Mouse (Mus musculus): ENCODE results near the gene Cdh24. TPM values are rescaled to one million over a fixed set of nuclear protein-coding genes. Genes with fewer than 3 reads are reported as not detected.

Gene Cdh24
- polyA plus RNA-seq, 1 experiment from 2014 or later: 2.9 TPM

DNA sequence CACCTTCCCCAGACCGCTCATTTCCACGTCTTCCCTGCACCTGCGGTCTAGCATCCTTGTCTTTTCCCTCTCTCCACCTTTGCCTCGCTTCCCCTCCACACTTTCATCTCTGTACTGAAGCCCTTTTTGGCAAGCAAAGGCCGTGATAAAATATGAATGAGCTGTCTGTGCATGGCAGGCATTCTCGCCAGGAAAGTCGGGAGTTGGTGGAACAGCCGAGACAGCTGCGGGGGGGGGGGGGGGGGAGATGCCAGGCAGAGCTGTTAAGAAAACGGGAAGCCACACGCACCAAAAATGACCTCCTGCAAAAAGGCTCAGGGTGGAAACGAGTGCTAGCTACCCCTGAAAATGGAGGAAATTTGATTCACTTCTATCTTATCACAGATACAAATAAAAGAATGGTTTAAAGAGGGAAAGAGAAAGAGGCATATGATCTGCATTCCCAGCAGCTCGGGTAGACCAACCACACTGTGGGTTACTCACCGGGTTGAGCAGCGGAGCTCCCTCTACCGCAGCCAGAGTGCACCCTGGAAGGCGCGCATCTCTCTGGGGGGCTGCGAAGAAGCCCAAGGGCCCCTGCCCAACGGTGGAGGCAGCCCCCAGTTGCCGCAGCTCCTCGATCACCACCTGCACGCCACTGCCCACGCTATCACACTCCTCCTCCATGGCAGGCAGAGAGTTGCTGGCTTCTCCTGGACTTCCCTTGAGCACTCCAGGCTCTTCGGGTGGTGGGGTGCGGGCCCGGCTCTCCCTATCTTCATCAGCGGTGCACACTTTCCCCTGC is 46.3 kb downstream of the Cdh24 start:
- Histone ChIP-seq H3K36me3 (ENCODE audit: control insufficient read depth, insufficient read depth, low read length) (no peaks in the 10 kb centered on the region; the same call in 1 of the 2 replicates), H3K4me1 (ENCODE audit: control insufficient read depth, insufficient read depth, low read length) (peaks cover 18% of the 10 kb centered on the region), H3K4me2 (peak overlapping the region; percentile 62), H3K9ac (ENCODE audit: low read depth, low read length) (peak overlapping the region; percentile 28; the same call in 1 of the 2 replicates), H3K9me3 (replicated peaks; ENCODE audit: control insufficient read depth, low read length) (no peaks in the 10 kb centered on the region), H3K27ac (ENCODE audit: low read depth, low read length) (peak overlapping the region; percentile 54), H3K4me3 (ENCODE audit: low read depth, low read length) (peak overlapping the region; percentile 25), H3K27me3 (ENCODE audit: control insufficient read depth, insufficient read depth, low read length) (no peaks in the 10 kb centered on the region)
- ATAC-seq (replicated peaks; ENCODE audit: insufficient number of reproducible peaks, low FRiP score, low TSS enrichment): no peak
- WGBS (ENCODE audit: insufficient replicate concordance): 47% methylated on average over 28 of the region's 28 CpGs

DNA sequence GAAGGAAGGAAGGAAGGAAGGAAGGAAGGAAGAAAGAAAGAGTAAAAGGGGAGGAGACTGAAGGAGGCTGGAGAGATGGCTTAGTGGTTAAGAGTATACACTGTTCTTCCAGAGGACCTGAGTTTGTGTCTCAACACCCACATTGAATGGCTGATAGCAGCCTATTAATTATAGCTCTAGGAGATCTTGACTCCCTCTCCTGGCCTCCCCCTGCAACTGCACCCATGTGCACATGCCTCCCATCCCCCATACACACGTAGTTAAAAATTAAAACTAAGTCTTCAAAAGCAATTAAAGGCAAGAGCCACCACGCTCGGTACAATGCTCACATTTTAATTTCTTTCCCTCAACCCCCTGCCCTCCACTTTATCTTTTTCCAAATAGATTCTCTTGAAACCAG is 47.1 kb downstream of the Cdh24 start:
- no peak overlapping the region for H3K27ac ChIP-seq (ENCODE audit: low read depth, low read length)
- H3K27me3 ChIP-seq (ENCODE audit: control insufficient read depth, insufficient read depth, low read length): no peaks in the 10 kb centered on the region
- H3K9me3 ChIP-seq (replicated peaks; ENCODE audit: control insufficient read depth, low read length): no peaks in the 10 kb centered on the region
- H3K4me1 ChIP-seq (ENCODE audit: control insufficient read depth, insufficient read depth, low read length): peaks cover 18% of the 10 kb centered on the region
- 91% methylated on average over 3 of the region's 3 CpGs for WGBS (ENCODE audit: insufficient replicate concordance)
- H3K4me2 ChIP-seq: no peak overlapping the region; the same call in 1 of the 2 replicates
- H3K4me3 ChIP-seq (ENCODE audit: low read depth, low read length): no peak overlapping the region
- no peaks in the 10 kb centered on the region; the same call in 1 of the 2 replicates for H3K36me3 ChIP-seq (ENCODE audit: control insufficient read depth, insufficient read depth, low read length)
- H3K9ac ChIP-seq (ENCODE audit: low read depth, low read length): no peak overlapping the region
- ATAC-seq (replicated peaks; ENCODE audit: insufficient number of reproducible peaks, low FRiP score, low TSS enrichment): no peak

DNA sequence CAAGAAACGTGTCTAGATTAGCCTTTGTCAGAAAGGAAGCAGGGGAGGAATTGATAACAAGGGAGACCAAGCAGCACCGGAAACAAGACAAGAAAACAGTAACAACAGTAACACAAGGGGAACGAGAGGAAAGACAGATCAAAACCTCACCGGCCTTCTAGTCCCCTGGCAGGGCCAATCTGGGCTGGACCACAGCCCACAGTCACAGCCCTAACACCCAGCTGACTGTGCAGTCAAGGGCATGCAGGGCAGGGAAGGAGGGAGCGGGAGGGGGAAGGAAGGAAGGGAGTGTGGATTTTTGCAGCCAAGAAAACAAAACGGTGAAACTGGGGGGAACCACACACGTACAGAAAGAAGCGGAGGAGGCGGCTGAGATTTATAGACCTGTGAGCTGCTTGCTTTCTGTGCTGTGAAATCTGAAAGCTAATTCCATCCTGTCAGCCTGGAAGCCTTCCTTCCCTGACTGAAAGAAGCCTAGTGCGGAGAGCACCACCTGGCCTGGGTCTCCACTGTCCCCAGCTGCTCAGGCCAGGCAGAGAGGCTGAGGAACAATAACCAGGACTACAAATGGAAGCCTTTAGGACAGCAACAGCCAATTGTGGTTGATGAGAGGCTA is 48.7 kb downstream of the Cdh24 start:
- no peaks in the 10 kb centered on the region; the same call in 1 of the 2 replicates for H3K36me3 ChIP-seq (ENCODE audit: control insufficient read depth, insufficient read depth, low read length)
- H3K9me3 ChIP-seq (replicated peaks; ENCODE audit: control insufficient read depth, low read length): no peaks in the 10 kb centered on the region
- peak overlapping the region; percentile 34 for H3K4me2 ChIP-seq
- H3K4me3 ChIP-seq (ENCODE audit: low read depth, low read length): no peak overlapping the region
- 41% methylated on average over 10 of the region's 10 CpGs for WGBS (ENCODE audit: insufficient replicate concordance)
- ATAC-seq (replicated peaks; ENCODE audit: insufficient number of reproducible peaks, low FRiP score, low TSS enrichment): 0 out of 2 replicates have a peak, but pooled peaks have one; percentile 43
- H3K27ac ChIP-seq (ENCODE audit: low read depth, low read length): peak overlapping the region; percentile 86
- H3K4me1 ChIP-seq (ENCODE audit: control insufficient read depth, insufficient read depth, low read length): peaks cover 18% of the 10 kb centered on the region
- peak overlapping the region; percentile 12; the same call in 1 of the 2 replicates for H3K9ac ChIP-seq (ENCODE audit: low read depth, low read length)
- H3K27me3 ChIP-seq (ENCODE audit: control insufficient read depth, insufficient read depth, low read length): no peaks in the 10 kb centered on the region

DNA sequence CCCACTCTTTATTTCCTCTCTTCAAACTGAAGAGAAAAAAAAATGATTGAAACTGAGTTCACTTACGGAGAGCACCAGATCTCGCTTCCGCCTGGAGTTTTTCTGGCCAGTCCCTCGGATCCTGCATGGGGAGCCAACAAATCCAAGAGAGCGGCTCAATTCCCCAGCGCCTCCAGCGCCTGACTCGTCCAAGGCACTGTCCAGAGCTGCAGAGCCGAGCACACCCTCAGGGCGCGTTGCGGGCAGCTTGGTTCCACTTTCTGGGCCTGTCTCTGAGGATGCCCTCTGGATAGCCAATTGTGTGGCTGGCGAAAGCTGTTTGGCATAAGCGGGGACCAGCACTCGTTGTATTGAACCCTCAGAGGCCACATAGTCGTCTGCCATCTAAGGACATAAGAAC is 50.1 kb downstream of the Cdh24 start:
- no peak overlapping the region for H3K4me2 ChIP-seq
- no peaks in the 10 kb centered on the region for H3K27me3 ChIP-seq (ENCODE audit: control insufficient read depth, insufficient read depth, low read length)
- WGBS (ENCODE audit: insufficient replicate concordance): 91% methylated on average over 16 of the region's 16 CpGs
- no peak overlapping the region for H3K9ac ChIP-seq (ENCODE audit: low read depth, low read length)
- H3K9me3 ChIP-seq (replicated peaks; ENCODE audit: control insufficient read depth, low read length): no peaks in the 10 kb centered on the region
- no peak for ATAC-seq (replicated peaks; ENCODE audit: insufficient number of reproducible peaks, low FRiP score, low TSS enrichment)
- H3K36me3 ChIP-seq (ENCODE audit: control insufficient read depth, insufficient read depth, low read length): no peaks in the 10 kb centered on the region; the same call in 1 of the 2 replicates
- H3K27ac ChIP-seq (ENCODE audit: low read depth, low read length): no peak overlapping the region
- H3K4me1 ChIP-seq (ENCODE audit: control insufficient read depth, insufficient read depth, low read length): peaks cover 18% of the 10 kb centered on the region
- H3K4me3 ChIP-seq (ENCODE audit: low read depth, low read length): no peak overlapping the region

DNA sequence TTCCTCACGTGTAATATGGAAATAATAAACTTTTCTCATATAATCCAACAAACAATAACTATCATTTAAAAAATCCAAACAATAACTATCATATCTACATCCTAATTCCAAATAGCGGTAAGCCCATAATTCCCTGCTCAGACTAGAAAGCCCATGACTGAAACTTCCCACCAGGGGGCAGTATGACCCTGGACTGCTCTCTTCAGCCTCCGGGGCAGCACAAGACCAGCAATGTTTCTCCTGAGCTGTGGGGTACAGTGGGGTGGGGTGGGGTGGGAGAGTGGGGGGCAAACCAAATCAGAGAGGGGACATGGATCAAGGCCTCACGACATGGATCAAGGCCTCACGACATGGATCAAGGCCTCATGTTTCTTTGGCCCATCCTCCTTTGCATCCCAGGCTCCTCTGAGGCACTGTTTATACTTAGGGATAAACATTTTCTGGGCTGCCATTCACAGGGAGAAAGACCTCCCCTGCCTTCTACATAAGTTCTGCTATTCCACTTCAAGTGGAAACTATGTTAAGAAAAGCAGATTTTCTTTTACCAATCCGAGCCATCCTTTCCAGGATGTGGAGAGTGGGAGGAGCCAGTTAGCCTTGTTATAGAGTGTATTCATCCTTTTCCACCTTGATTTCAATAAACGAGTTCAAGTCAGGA is 57.4 kb downstream of the Cdh24 start:
- Histone ChIP-seq H3K27me3 (ENCODE audit: control insufficient read depth, insufficient read depth, low read length) (no peaks in the 10 kb centered on the region), H3K4me2 (no peak overlapping the region), H3K36me3 (ENCODE audit: control insufficient read depth, insufficient read depth, low read length) (no peaks in the 10 kb centered on the region), H3K9me3 (replicated peaks; ENCODE audit: control insufficient read depth, low read length) (no peaks in the 10 kb centered on the region), H3K9ac (ENCODE audit: low read depth, low read length) (no peak overlapping the region), H3K4me3 (ENCODE audit: low read depth, low read length) (no peak overlapping the region), H3K27ac (ENCODE audit: low read depth, low read length) (no peak overlapping the region), H3K4me1 (ENCODE audit: control insufficient read depth, insufficient read depth, low read length) (no peaks in the 10 kb centered on the region)
- WGBS (ENCODE audit: insufficient replicate concordance): 38% methylated on average over 7 of the region's 7 CpGs
- no peak for ATAC-seq (replicated peaks; ENCODE audit: insufficient number of reproducible peaks, low FRiP score, low TSS enrichment)

DNA sequence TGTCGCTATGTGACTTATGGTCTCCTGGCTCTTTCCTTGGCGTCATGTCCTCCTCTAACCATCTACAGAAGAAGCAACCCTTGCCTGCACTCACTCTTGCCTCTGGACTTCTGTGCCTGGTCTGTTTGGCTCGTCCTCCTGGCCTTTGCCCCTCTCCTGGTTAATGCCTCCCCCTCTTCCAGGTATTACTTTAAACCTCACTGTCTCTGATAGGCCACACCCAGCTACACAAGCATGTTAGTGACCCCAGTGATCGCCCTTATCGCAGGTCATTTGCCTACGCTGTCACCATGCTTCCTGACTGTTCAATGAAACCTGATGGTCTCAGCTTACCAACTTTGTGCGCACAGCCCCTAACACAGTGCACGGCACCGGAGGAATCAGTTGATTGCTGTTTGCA is 58.6 kb downstream of the Cdh24 start:
- no peaks in the 10 kb centered on the region for H3K27me3 ChIP-seq (ENCODE audit: control insufficient read depth, insufficient read depth, low read length)
- WGBS (ENCODE audit: insufficient replicate concordance): 85% methylated on average over 9 of the region's 9 CpGs
- no peak for ATAC-seq (replicated peaks; ENCODE audit: insufficient number of reproducible peaks, low FRiP score, low TSS enrichment)

More for the DNA sequence above, 58.6 kb downstream of the Cdh24 start:
- no peaks in the 10 kb centered on the region for H3K36me3 ChIP-seq (ENCODE audit: control insufficient read depth, insufficient read depth, low read length)
- H3K9me3 ChIP-seq (replicated peaks; ENCODE audit: control insufficient read depth, low read length): no peaks in the 10 kb centered on the region
- no peaks in the 10 kb centered on the region for H3K4me1 ChIP-seq (ENCODE audit: control insufficient read depth, insufficient read depth, low read length)
- H3K4me3 ChIP-seq (ENCODE audit: low read depth, low read length): no peak overlapping the region
- no peak overlapping the region for H3K27ac ChIP-seq (ENCODE audit: low read depth, low read length)
- no peak overlapping the region for H3K9ac ChIP-seq (ENCODE audit: low read depth, low read length)
- H3K4me2 ChIP-seq: no peak overlapping the region

MicroRNAs within 50 kb of the gene (microRNA counts, 519-probe panel; counts per million panel counts)
- microRNA mmu-miR-686: 32.2 counts per million

Small RNAs within 50 kb of the gene (microRNA-seq; reads per million reads assigned to microRNA genes)
- gene Mir686 (ENCODE audit: borderline number of aligned reads) (not detected), gene Mir6948 (ENCODE audit: borderline number of aligned reads) (0.27 reads per million)

Other genes with a start within 250 kb of the Cdh24 start
- 8.0 TPM in 2 replicates for gene Slc7a7, start 223.6 kb downstream of the Cdh24 start, polyA plus RNA-seq (2014; fragmentation: Nextera tagmentation; extraction: Ambion mirVana)
- gene Mrpl52, start 214.5 kb downstream of the Cdh24 start, polyA plus RNA-seq (2014; fragmentation: Nextera tagmentation; extraction: Ambion mirVana): 242 and 250 TPM in 2 replicates
- gene Mmp14, start 209.8 kb downstream of the Cdh24 start, polyA plus RNA-seq (2014; fragmentation: Nextera tagmentation; extraction: Ambion mirVana): 84.3 and 90.2 TPM in 2 replicates
- 31.8 and 35.2 TPM in 2 replicates for gene Lrp10, start 177.2 kb downstream of the Cdh24 start, polyA plus RNA-seq (2014; fragmentation: Nextera tagmentation; extraction: Ambion mirVana)
- gene Rem2, start 165.3 kb downstream of the Cdh24 start, polyA plus RNA-seq (2014; fragmentation: Nextera tagmentation; extraction: Ambion mirVana): 2.0 TPM in 2 replicates
- gene Prmt5, start 123.8 kb downstream of the Cdh24 start, polyA plus RNA-seq (2014; fragmentation: Nextera tagmentation; extraction: Ambion mirVana): 67.8 and 74.4 TPM in 2 replicates
- 40.1 and 42.8 TPM in 2 replicates for gene Haus4, start 86.7 kb downstream of the Cdh24 start, polyA plus RNA-seq (2014; fragmentation: Nextera tagmentation; extraction: Ambion mirVana)
- 23.4 and 30.7 TPM in 2 replicates for gene Ajuba, start 63.8 kb downstream of the Cdh24 start, polyA plus RNA-seq (2014; fragmentation: Nextera tagmentation; extraction: Ambion mirVana)
- 4.4 and 4.5 TPM in 2 replicates for gene 4931414P19Rik, start 35.4 kb downstream of the Cdh24 start, polyA plus RNA-seq (2014; fragmentation: Nextera tagmentation; extraction: Ambion mirVana)
- gene Psmb5, start 23.3 kb downstream of the Cdh24 start, polyA plus RNA-seq (2014; fragmentation: Nextera tagmentation; extraction: Ambion mirVana): 364 and 386 TPM in 2 replicates
- gene Psmb11, start 19.9 kb downstream of the Cdh24 start, polyA plus RNA-seq (2014; fragmentation: Nextera tagmentation; extraction: Ambion mirVana): not detected in 2 replicates
- gene Gm17606, start 412 bp downstream of the Cdh24 start, polyA plus RNA-seq (2014; fragmentation: Nextera tagmentation; extraction: Ambion mirVana): not detected in 2 replicates
- gene 1700123O20Rik, start 44.9 kb upstream of the Cdh24 start, polyA plus RNA-seq (2014; fragmentation: Nextera tagmentation; extraction: Ambion mirVana): 56.7 and 60.8 TPM in 2 replicates
- gene Acin1, start 45.6 kb upstream of the Cdh24 start, polyA plus RNA-seq (2014; fragmentation: Nextera tagmentation; extraction: Ambion mirVana): 72.1 and 96.8 TPM in 2 replicates
- gene Gm29776, start 57.5 kb upstream of the Cdh24 start, polyA plus RNA-seq (2014; fragmentation: Nextera tagmentation; extraction: Ambion mirVana): 0.15 and 0.36 TPM in 2 replicates
- gene Cebpe, start 70.8 kb upstream of the Cdh24 start, polyA plus RNA-seq (2014; fragmentation: Nextera tagmentation; extraction: Ambion mirVana): not detected in 2 replicates
- 4.8 and 5.6 TPM in 2 replicates for gene Slc7a8, start 140.6 kb upstream of the Cdh24 start, polyA plus RNA-seq (2014; fragmentation: Nextera tagmentation; extraction: Ambion mirVana)
- not detected in 2 replicates for gene Rnf212b, start 172.8 kb upstream of the Cdh24 start, polyA plus RNA-seq (2014; fragmentation: Nextera tagmentation; extraction: Ambion mirVana)
- gene Homez, start 229.6 kb upstream of the Cdh24 start, polyA plus RNA-seq (2014; fragmentation: Nextera tagmentation; extraction: Ambion mirVana): 6.5 and 6.7 TPM in 2 replicates
- gene Ppp1r3e, start 236.2 kb upstream of the Cdh24 start, polyA plus RNA-seq (2014; fragmentation: Nextera tagmentation; extraction: Ambion mirVana): 0.94 and 1.8 TPM in 2 replicates
- 3.3 TPM in 2 replicates for gene Bcl2l2, start 242.0 kb upstream of the Cdh24 start, polyA plus RNA-seq (2014; fragmentation: Nextera tagmentation; extraction: Ambion mirVana)
- 0.31 TPM in 1 of 2 replicates, not detected in the other for gene Gm20521, start 242.1 kb upstream of the Cdh24 start, polyA plus RNA-seq (2014; fragmentation: Nextera tagmentation; extraction: Ambion mirVana)

Data from heart, embryonic 11.5 days (tissue).